Mouse (Mus musculus) ES-E14 (cell line): ENCODE measurements at regions not wholly inside any gene's neighbourhood (a gene's known extent, or its start where the extent isn't known, plus 50 kb on each side); places are given as distances from the start of the nearest gene placed in this dataset.

Source experiments
- CHD2 ChIP-seq: IDR thresholded peaks from 2 replicates; pipeline ENCODE4 v1.6.1; 2014; ENCODE audit warnings: mild to moderate bottlenecking, low read depth, low read length, inconsistent platforms
- ZC3H11A ChIP-seq: IDR thresholded peaks from 2 replicates; pipeline ENCODE4 v1.6.1; 2012; ENCODE audit warnings: low read depth, mild to moderate bottlenecking, inconsistent platforms, low read length, borderline replicate concordance
- ZNF384 ChIP-seq: IDR thresholded peaks from 2 replicates; pipeline ENCODE4 v1.6.1; 2012; ENCODE audit warnings: low read depth, low read length, inconsistent platforms

DNA sequence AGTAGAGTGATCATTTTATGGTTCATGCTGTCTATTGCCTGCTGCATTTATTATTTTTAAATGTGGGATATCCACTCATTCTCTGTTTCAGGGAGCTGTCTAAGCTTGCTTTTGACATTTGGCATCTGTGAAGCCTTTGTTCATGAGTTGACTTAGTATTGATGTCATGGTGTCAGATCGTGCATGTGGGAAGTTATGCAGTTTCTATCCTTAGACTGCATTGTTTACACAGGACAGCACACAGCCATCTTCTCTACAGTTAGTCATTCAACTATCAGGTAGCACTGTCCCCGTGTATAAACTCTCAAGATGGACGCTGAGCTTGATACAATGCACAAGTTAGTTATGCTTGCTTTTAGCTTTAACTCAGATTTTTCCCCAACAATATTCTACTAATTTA, 247.8 kb upstream of the Pde3a start:
- TF ChIP-seq CHD2 (no peak), ZC3H11A (no peak), ZNF384 (no peak)
